Mouse (Mus musculus): ENCODE measurements at regions not wholly inside any gene's neighbourhood (a gene's known extent, or its start where the extent isn't known, plus 50 kb on each side); places are given as distances from the start of the nearest gene placed in this dataset.

DNA sequence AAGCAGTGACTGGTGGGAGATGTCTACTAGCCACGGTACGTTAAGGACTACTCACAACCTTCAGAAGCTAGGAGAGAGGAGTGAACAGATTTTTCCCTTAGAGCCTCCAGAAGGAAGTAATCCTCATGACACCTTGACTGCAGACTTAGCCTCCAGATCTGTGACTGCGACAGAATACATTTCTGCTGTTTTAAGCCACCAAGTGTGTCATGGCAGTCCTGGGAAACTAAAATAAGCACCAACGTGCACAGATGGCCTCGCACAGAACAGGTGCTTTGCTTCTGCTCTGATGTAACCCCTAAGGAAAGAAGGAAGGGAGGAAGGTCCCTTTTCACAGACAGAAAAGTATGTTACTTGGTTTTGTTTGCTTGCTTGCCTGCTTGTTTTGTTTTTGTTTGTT lies 151.5 kb upstream of the Adra1b start:
- no peaks in the 10 kb centered on the region for H3K9me3 ChIP-seq
- no peaks in the 10 kb centered on the region for H3K36me3 ChIP-seq
- no peak overlapping the region for H3K4me2 ChIP-seq (replicated peaks)
- 93% methylated on average over 5 of the region's 5 CpGs for WGBS
- no peak overlapping the region for H3K27ac ChIP-seq
- no peaks in the 10 kb centered on the region for H3K4me1 ChIP-seq
- no peak overlapping the region for H3K4me3 ChIP-seq
- no peaks in the 10 kb centered on the region for H3K27me3 ChIP-seq (replicated peaks)
- no peak overlapping the region for H3K9ac ChIP-seq
- no peak for ATAC-seq (ENCODE audit: low FRiP score, low read depth)

- no peak overlapping the region for H3K27ac ChIP-seq
- H3K4me2 ChIP-seq (replicated peaks): no peak overlapping the region
- ATAC-seq (ENCODE audit: low FRiP score, low read depth): no peak
- no peak overlapping the region for H3K9ac ChIP-seq
- H3K27me3 ChIP-seq (replicated peaks): no peaks in the 10 kb centered on the region
- 86% methylated on average over 1 of the region's 1 CpGs for WGBS
- no peaks in the 10 kb centered on the region for H3K36me3 ChIP-seq
- no peaks in the 10 kb centered on the region for H3K4me1 ChIP-seq
- H3K4me3 ChIP-seq: no peak overlapping the region
- H3K9me3 ChIP-seq: no peaks in the 10 kb centered on the region
Observed at GRCm38 (mm10) chr11:44062446-44062845, 161.4 kb upstream of the Adra1b start.

- Histone ChIP-seq H3K4me2 (replicated peaks) (no peak overlapping the region), H3K27ac (no peak overlapping the region), H3K36me3 (no peaks in the 10 kb centered on the region), H3K27me3 (replicated peaks) (no peaks in the 10 kb centered on the region), H3K4me3 (no peak overlapping the region), H3K9me3 (no peaks in the 10 kb centered on the region), H3K4me1 (no peaks in the 10 kb centered on the region), H3K9ac (no peak overlapping the region)
- ATAC-seq (ENCODE audit: low FRiP score, low read depth): no peak
- WGBS: 93% methylated on average over 2 of the region's 2 CpGs
Observed at GRCm38 (mm10) chr11:44066176-44066575, 165.2 kb upstream of the Adra1b start.

DNA sequence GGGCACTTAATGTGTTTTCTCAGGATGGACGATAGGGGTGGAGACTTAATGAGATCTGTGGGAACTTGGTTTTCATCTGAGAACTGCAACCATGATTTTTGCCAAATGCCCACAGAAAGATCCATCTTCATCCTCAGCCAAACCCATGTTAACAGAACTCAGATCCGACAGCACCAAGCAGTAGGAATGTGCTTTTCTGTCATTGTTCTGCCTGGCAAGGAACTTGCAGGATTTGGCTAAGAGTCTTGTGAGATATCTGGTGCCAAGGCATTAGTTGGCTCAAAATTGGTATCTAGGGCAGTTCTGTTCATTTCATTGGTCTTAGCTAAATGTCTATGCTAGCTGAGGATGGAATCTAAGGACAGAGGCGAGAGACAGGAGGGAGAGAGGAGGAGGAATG lies 182.7 kb upstream of the Adra1b start:
- WGBS: 78% methylated on average over 3 of the region's 3 CpGs

GRCm38 (mm10) chr11:44086951-44087350 lies 185.9 kb upstream of the Adra1b start:
- Histone ChIP-seq H3K4me2 (replicated peaks) (no peak overlapping the region), H3K9ac (no peak overlapping the region), H3K27me3 (replicated peaks) (no peaks in the 10 kb centered on the region), H3K4me1 (no peaks in the 10 kb centered on the region), H3K4me3 (no peak overlapping the region), H3K27ac (no peak overlapping the region), H3K9me3 (no peaks in the 10 kb centered on the region), H3K36me3 (no peaks in the 10 kb centered on the region)
- no peak for ATAC-seq (ENCODE audit: low FRiP score, low read depth)
- WGBS: 74% methylated on average over 2 of the region's 2 CpGs

More for the DNA sequence above, 182.7 kb upstream of the Adra1b start:
- Histone ChIP-seq H3K9ac (no peak overlapping the region), H3K27me3 (replicated peaks) (no peaks in the 10 kb centered on the region), H3K4me1 (no peaks in the 10 kb centered on the region), H3K4me3 (no peak overlapping the region), H3K4me2 (replicated peaks) (no peak overlapping the region), H3K36me3 (no peaks in the 10 kb centered on the region), H3K27ac (no peak overlapping the region), H3K9me3 (no peaks in the 10 kb centered on the region)
- no peak for ATAC-seq (ENCODE audit: low FRiP score, low read depth)

DNA sequence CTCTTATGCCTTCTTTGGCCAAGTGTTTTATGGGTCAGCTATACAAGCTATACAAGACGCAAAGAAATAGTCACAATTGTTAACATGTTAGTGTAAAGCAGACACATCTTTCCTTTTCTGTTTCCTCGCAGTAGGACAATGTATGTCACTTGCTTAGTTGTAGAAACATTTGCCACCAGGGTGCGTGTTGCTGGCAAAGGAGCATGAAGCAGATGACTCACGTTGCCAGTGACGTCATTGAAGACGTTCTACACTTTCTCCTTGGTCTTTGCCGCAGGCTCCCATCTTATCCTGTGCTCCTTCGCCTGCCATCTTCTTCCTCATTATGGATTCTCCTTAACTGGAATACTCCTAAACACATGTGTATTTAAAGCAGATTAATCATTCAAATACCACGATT lies 188.5 kb upstream of the Adra1b start:
- Histone ChIP-seq H3K9ac (no peak overlapping the region), H3K36me3 (no peaks in the 10 kb centered on the region), H3K27ac (no peak overlapping the region), H3K4me1 (no peaks in the 10 kb centered on the region), H3K27me3 (replicated peaks) (no peaks in the 10 kb centered on the region), H3K4me3 (no peak overlapping the region), H3K4me2 (replicated peaks) (no peak overlapping the region), H3K9me3 (no peaks in the 10 kb centered on the region)
- ATAC-seq (ENCODE audit: low FRiP score, low read depth): no peak
- WGBS: 91% methylated on average over 9 of the region's 9 CpGs

DNA sequence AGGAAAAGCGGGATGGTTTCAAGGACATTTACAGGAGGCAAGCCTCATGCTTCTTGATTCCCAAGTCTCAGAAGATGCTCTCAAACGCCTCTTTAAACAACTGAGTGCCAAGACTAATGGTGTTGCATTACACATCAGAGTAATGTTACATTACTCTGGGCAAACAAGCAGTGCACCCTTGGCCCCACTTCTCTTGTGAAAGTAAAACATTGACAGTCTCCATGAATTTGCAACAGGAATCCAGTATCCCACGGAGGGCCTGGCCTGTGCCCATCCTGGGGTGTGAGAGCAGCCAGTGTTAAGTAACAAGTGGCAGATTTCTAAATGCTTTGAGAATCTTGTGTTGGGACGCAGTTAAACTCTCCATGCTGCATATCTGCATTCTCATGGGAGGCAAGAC lies 194.3 kb upstream of the Adra1b start:
- Histone ChIP-seq H3K27ac (no peak overlapping the region), H3K4me2 (replicated peaks) (no peak overlapping the region), H3K36me3 (no peaks in the 10 kb centered on the region), H3K4me3 (no peak overlapping the region), H3K9ac (no peak overlapping the region), H3K4me1 (no peaks in the 10 kb centered on the region), H3K27me3 (replicated peaks) (no peaks in the 10 kb centered on the region), H3K9me3 (no peaks in the 10 kb centered on the region)
- ATAC-seq (ENCODE audit: low FRiP score, low read depth): no peak
- WGBS: 82% methylated on average over 4 of the region's 4 CpGs

DNA sequence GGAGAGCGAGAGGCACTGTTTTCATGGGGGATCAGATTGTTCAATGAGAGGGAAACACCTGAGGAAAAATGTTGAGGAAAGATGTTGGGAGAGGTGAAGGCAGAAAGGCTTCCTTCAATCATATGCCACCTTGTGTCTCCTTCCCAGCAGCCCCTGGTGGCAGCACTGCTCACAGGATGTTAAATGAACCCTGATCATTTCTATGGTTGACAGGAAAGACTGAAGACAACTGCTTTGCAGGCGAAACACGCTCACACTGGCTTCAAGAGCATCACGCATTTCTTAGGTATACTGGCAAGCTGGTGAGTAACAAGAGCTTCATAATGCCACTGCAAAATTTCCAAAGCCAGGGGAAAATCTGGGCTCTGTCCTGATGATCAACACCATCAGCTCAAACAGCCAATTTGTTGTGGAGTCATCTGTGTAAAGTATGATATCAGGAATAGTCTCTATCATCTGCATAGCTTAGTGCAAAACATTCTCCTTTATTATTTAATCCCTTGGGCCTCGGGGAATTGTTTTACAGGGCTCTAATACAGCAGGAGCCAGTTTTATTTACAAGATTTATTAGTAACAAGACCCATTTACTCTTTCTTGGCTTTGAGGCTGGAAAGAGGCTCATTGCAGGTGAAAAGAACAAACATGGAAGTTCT lies 202.3 kb upstream of the Adra1b start:
- WGBS: 81% methylated on average over 5 of the region's 5 CpGs
- Histone ChIP-seq H3K36me3 (no peaks in the 10 kb centered on the region), H3K9ac (no peak overlapping the region), H3K27ac (no peak overlapping the region), H3K27me3 (replicated peaks) (no peaks in the 10 kb centered on the region), H3K4me3 (no peak overlapping the region), H3K4me1 (no peaks in the 10 kb centered on the region), H3K4me2 (replicated peaks) (no peak overlapping the region), H3K9me3 (no peaks in the 10 kb centered on the region)
- ATAC-seq (ENCODE audit: low FRiP score, low read depth): no peak

- H3K4me1 ChIP-seq: no peaks in the 10 kb centered on the region
- no peak overlapping the region for H3K4me3 ChIP-seq
- H3K9me3 ChIP-seq: no peaks in the 10 kb centered on the region
- peak; percentile 63; the same call in 1 of the 2 replicates for ATAC-seq (ENCODE audit: low FRiP score, low read depth)
- H3K27me3 ChIP-seq (replicated peaks): no peaks in the 10 kb centered on the region
- no peak overlapping the region for H3K9ac ChIP-seq
- no peak overlapping the region for H3K27ac ChIP-seq
- no peak overlapping the region for H3K4me2 ChIP-seq (replicated peaks)
- no peaks in the 10 kb centered on the region for H3K36me3 ChIP-seq
Observed at GRCm38 (mm10) chr11:44103841-44104191, 202.8 kb upstream of the Adra1b start.

GRCm38 (mm10) chr11:44106231-44106630 lies 205.2 kb upstream of the Adra1b start:
- no peaks in the 10 kb centered on the region for H3K36me3 ChIP-seq

DNA sequence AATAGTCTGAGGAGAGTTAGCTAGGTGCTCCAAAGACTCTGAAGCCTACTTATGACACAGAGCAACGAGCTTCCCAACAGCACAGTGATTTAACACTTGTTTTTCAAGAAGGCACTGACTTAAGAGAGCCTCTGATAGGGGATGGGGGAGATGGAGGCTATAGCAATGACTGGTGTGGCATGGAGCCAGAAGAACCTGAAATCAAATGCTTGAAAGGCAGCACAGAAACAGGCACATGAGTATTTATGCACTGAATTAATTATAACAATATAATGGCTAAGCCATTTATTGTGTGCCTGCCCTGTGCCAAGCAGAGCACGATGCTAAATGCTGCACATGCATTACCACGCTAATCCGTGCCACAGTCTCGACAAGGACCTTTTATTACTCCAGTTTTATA lies 210.5 kb upstream of the Adra1b start:
- no peak for ATAC-seq (ENCODE audit: low FRiP score, low read depth)
- Histone ChIP-seq H3K4me1 (no peaks in the 10 kb centered on the region), H3K4me2 (replicated peaks) (no peak overlapping the region), H3K27me3 (replicated peaks) (no peaks in the 10 kb centered on the region), H3K4me3 (no peak overlapping the region), H3K36me3 (no peaks in the 10 kb centered on the region), H3K9ac (no peak overlapping the region), H3K9me3 (no peaks in the 10 kb centered on the region), H3K27ac (no peak overlapping the region)
- 41% methylated on average over 5 of the region's 5 CpGs for WGBS

More at GRCm38 (mm10) chr11:44106231-44106630, 205.2 kb upstream of the Adra1b start:
- Histone ChIP-seq H3K27me3 (replicated peaks) (no peaks in the 10 kb centered on the region), H3K4me2 (replicated peaks) (no peak overlapping the region), H3K27ac (no peak overlapping the region), H3K9ac (no peak overlapping the region), H3K9me3 (no peaks in the 10 kb centered on the region), H3K4me1 (no peaks in the 10 kb centered on the region), H3K4me3 (no peak overlapping the region)
- WGBS: 92% methylated on average over 1 of the region's 1 CpGs
- ATAC-seq (ENCODE audit: low FRiP score, low read depth): no peak

DNA sequence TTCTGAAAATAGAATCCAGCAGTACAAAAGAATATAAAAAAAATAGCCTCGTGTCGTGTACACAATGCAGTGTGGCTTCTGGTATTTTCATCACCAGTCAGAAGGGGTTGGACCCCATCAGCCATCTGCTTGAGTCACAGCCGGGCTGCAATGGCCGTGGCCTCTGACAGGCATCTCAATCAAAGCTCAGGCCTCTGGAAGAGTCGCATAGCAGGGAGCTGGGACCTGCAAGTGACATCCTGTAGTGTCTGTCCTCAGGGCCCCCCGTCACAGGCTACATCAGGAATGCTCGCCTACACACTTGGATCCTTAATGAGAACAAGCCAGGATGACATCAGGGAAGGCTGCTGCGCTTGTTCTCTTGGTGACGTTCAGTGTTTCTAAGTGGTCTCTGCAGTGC lies 226.1 kb upstream of the Adra1b start:
- H3K4me3 ChIP-seq: no peak overlapping the region

GRCm38 (mm10) chr11:44128481-44128880 lies 227.5 kb upstream of the Adra1b start:
- Histone ChIP-seq H3K27ac (no peak overlapping the region), H3K9ac (no peak overlapping the region), H3K27me3 (replicated peaks) (no peaks in the 10 kb centered on the region), H3K4me1 (no peaks in the 10 kb centered on the region), H3K4me2 (replicated peaks) (no peak overlapping the region), H3K36me3 (no peaks in the 10 kb centered on the region), H3K9me3 (no peaks in the 10 kb centered on the region), H3K4me3 (no peak overlapping the region)
- no peak for ATAC-seq (ENCODE audit: low FRiP score, low read depth)
- 94% methylated on average over 6 of the region's 6 CpGs for WGBS

More for the DNA sequence above, 226.1 kb upstream of the Adra1b start:
- WGBS: 56% methylated on average over 9 of the region's 9 CpGs
- no peak for ATAC-seq (ENCODE audit: low FRiP score, low read depth)
- H3K27me3 ChIP-seq (replicated peaks): no peaks in the 10 kb centered on the region
- no peaks in the 10 kb centered on the region for H3K4me1 ChIP-seq
- no peaks in the 10 kb centered on the region for H3K9me3 ChIP-seq
- no peak overlapping the region for H3K27ac ChIP-seq
- no peak overlapping the region for H3K9ac ChIP-seq
- no peak overlapping the region for H3K4me2 ChIP-seq (replicated peaks)
- H3K36me3 ChIP-seq: no peaks in the 10 kb centered on the region

Measured in neural tube, embryonic 12.5 days (tissue).